Mouse (Mus musculus) G1E (cell line): ENCODE results near the gene Hps4.

Experiments used
- CTCF ChIP-seq: IDR thresholded peaks from 2 replicates; pipeline ENCODE4 v1.5.1; 2012; ENCODE audit warnings: low read depth, low read length, inconsistent platforms, mixed read lengths
- GATA1 ChIP-seq: IDR thresholded peaks from 2 replicates; pipeline ENCODE4 v1.6.1; 2012; ENCODE audit warnings: borderline replicate concordance, low read length, inconsistent platforms, mixed read lengths
- GATA2 ChIP-seq: IDR thresholded peaks from 2 replicates; pipeline ENCODE4 v1.6.1; 2012; ENCODE audit warnings: low read depth, low read length, inconsistent platforms, borderline replicate concordance
- POLR2AphosphoS5 ChIP-seq: IDR thresholded peaks from 2 replicates; pipeline ENCODE4 v1.6.1; 2012; ENCODE audit warnings: low read depth, low read length, inconsistent platforms; ENCODE audit not compliant: insufficient replicate concordance
- TAL1 ChIP-seq: conservative IDR thresholded peaks from 2 replicates; pipeline ENCODE4 v1.6.1; 2012; ENCODE audit warnings: low read depth, low read length, inconsistent platforms, mixed read lengths

DNA sequence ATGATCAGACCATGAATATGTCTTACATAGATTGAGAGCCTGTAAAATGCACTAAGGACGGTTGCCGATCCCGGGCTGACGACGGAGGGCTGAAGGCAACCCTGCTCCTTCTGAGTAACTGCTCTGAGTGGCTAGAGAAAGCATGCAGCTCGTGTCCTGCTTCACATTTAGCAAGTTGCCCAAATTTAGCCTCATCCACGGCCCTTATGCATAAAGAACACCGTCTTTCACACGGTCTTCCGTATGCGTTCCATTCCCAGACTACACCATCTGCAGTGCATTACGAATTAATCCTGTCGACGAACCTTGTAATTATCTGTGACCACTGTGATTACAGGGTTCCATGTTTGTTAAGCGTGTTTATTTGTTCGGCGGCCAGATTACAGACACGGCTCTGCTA is 53.2 kb downstream of the Hps4 start:
- TF ChIP-seq GATA1 (no peak), CTCF (no peak), TAL1 (no peak), POLR2AphosphoS5 (no peak), GATA2 (no peak)
